Mouse (Mus musculus) urinary bladder, postnatal 14 days (tissue): Measurements from ENCODE around the gene Ndufv2.

Source experiments
- DNase-seq: peaks from one replicate; pipeline ENCODE4 v3.0.0; 2021; ENCODE audit warnings: low spot score

Gene Ndufv2

DNA sequence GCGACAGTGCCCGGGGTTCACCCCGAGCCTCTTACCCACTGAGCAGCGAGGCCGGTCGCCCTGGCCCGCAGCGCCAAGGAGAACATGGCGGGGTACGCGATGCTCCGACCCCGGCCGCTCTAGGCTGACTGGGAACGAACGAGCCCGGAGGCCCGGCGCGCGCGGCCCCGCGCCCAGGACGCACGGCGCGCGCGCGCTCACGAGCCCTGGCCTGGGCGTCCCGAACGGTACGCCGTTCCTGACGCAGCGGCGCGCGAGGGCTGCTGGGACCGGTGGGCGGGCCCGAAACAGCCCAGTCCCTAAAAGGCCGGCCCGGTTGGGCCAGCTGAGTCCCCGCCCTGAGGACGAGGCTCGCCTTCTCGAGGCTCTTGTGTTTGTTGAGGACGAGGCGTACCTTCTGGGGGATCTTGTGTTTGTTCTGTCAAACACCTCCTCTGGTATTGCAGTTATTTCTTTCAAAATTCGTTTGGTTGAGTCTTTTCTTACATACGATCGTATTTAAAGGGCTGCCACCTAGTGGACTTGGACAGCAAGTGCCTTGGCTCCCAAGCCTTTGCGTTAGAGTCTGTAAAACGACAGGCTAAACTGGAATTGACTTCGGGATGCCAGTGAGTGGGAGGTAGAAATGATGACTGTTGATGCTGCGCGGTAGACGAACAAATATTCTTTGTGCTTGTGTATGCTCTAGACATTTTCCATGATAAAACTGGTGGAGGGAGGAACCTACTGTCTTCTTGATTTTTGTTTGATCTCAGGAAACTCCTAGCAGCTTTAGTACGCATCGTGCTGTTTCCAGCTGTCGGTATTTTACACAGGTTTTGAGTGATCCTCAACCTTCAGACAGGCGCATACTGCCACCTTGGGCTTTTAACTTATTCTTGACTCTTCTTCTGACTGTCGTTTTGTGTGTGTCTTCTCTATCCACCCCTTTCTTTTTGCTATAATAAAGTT lies at the start of gene Ndufv2:
Ndufv2 (minus strand) TSS at position 180 of the 951 bp plus-strand sequence.
- DNase-seq = peak; percentile 93

- DNase-seq = no peak
These were observed 29.9 kb upstream of the Ndufv2 start for GRCm38 (mm10) chr17:66131212-66131611.

DNA sequence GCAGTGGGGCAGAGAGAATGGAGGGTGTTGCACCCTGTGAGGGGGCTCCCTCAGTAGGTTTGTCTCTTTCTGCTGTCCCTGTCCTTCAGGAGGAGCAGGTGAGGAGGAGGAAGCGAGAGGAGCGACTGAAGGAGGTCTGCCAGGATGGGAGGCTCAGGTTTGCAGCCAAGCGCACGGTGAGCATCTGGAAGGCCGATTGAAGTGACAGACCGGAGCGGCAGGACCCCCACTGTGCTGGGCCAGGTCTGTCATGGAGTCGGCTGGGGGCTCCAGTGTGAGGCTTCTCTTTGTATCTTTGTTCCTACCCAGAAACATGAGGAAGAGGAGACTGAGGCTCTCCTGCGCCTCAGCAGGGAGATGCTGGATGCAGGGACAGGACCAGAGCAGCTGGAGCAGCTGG lies 29.0 kb upstream of the Ndufv2 start:
- no peak for DNase-seq

GRCm38 (mm10) chr17:66125211-66125610 lies 23.9 kb upstream of the Ndufv2 start:
- no peak for DNase-seq

DNA sequence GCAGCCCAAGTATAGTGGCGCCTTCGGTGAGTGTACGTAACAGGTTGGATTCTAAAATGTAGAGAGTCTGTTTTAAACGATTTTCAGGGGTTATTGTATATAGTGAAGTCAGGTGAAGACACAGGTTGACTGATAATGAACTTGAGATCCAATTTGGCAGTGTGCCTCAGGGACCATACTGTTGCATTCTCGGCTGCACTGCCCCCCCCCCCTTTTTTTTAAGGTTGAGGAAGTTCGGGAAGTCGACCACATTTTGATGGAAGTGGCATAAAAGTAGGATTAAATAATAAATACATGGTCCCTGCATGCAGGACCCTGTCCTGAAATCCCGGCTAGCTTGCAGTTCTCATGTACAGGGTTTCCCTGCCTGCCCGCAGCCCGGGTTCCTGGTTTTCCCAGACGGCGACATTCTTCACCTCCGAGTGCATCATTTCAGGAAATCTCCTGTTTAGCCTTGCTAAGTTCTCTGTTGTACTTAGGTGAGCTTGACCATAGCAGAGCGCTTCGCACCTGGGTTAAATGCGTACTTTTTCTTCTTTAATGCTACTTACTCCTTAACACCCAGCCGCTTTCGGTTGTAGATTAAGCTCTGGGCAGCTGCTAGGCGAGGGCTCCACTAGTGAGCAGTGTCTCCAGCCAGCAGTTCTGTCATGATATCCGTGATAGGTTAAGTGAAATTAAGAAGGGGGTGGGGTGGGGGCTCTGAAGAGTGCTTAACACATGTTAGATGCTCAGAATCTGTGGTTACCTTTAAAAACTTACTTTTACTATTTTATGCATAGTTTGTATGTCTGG lies 22.7 kb upstream of the Ndufv2 start:
- DNase-seq = no peak

- DNase-seq = peak; percentile 95
These were observed 21.9 kb upstream of the Ndufv2 start, which contains the start of gene Ddx11 for GRCm38 (mm10) chr17:66123066-66123815. Gene Ddx11 (plus strand): TSS chr17:66123520.

GRCm38 (mm10) chr17:66120701-66121100 lies 19.3 kb upstream of the Ndufv2 start:
- no peak for DNase-seq

- no peak for DNase-seq
These were observed 17.6 kb upstream of the Ndufv2 start for GRCm38 (mm10) chr17:66118991-66119390.

- DNase-seq = no peak
These were observed 10.8 kb upstream of the Ndufv2 start for GRCm38 (mm10) chr17:66112166-66112565.

DNA sequence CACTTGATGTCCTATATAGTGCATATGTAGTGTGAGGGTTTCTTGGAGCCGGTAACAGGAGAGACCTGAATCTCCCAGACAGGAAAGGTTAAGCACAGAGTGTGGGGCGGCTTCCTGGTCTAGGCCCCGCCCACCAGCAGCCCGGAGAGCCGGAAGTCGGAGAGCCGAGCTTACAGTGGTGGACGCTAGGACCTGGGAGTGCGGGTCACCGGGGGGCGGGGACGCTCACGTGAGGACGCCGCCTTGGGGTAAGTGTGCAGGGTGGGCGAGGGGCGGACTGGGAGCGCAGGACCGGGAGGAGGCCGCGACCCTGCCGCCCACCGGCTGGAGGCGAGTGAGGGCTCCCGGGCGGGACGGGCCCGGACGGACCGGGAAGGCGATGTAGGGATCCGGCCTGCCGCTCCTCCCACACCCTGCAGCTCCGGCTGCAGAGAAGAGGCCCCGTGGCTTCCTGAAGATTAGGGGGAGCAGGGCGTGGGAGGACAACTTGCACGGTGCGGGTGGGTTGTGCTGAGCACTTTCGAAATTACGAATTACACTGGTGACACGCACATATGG lies 10.1 kb upstream of the Ndufv2 start, which contains the start of gene Washc1:
Washc1 (plus strand) TSS at position 144 of the 558 bp plus-strand sequence.
- peak; percentile 89 for DNase-seq

DNA sequence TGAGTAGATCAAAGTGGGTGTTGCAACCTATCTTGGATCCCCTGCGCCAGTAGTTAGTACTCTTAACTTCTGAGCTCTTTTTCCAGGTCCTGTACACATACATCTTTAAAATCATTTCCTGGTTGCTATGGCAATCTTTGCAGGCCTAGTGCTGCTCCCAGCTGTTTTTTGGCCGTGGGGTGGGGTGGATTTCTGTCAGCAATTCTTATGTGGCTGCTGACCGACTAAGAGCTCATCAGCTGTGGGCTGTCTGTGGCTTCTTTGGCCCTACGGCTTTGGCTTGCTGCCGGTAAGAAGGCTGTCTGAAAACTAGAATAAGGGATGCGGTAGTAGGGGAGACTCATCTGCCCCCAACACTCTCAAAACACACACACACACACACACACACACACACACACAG lies 9.4 kb upstream of the Ndufv2 start:
- peak; percentile 46 for DNase-seq

- no peak for DNase-seq
These were observed 6.8 kb upstream of the Ndufv2 start for GRCm38 (mm10) chr17:66108198-66108597.

- no peak for DNase-seq
These were observed 6.1 kb upstream of the Ndufv2 start for GRCm38 (mm10) chr17:66107466-66107865.

DNA sequence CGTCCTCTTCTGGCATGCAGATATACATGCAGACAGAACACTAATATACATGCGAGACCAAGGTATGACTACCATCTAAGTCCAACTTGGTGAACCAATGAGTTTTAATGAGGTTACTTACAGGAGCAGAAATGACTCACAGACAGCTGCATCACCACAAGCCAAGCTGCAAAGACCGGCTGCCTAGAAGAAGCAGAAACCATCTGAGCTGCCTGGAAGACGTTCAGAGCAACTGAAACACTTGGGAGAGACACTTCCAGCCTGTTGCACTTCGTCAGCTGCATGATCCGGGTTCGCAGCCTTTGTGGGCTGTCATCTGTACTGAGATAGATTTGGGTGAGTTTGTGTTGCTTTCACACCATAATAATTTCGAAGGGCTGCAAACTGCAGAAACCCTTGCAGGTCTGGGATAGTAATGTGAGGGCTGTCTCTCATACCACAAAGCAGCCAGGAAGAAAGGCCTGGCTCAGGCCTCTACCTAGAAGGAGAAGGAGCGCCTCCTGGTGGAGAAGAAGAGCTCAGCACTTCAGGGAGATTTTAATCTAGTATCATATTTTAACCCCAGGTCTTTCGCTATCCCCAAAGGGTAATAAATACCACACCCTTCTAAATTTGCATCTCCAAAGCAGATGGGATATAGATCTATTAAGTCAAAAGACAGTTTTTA lies 5.4 kb upstream of the Ndufv2 start:
- peak; percentile 76 for DNase-seq

- DNase-seq = no peak
These were observed 2.7 kb upstream of the Ndufv2 start for GRCm38 (mm10) chr17:66104076-66104475.

- no peak for DNase-seq
These were observed 586 bp downstream of the Ndufv2 start for GRCm38 (mm10) chr17:66100566-66101379.

DNA sequence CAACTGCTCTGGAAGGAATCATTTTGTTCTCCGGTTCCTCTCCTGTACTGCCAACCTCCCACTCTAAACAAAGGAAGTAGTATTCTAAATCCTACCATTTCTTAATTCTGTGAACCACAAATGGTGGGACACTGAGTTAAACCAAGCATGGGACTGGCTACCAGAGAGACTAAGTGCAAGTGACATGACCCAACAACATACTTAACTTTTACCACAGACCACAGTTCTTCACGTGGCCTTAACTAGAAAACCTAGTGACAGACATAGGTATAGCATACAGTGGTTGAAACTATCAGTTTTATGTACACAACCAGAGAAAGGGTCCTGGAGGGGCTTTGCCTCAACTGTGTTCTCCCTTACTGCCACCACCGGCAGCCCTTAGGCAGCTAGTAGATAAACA lies 8.7 kb downstream of the Ndufv2 start:
- DNase-seq = no peak

GRCm38 (mm10) chr17:66092065-66092464 lies 9.3 kb downstream of the Ndufv2 start:
- DNase-seq = no peak

DNA sequence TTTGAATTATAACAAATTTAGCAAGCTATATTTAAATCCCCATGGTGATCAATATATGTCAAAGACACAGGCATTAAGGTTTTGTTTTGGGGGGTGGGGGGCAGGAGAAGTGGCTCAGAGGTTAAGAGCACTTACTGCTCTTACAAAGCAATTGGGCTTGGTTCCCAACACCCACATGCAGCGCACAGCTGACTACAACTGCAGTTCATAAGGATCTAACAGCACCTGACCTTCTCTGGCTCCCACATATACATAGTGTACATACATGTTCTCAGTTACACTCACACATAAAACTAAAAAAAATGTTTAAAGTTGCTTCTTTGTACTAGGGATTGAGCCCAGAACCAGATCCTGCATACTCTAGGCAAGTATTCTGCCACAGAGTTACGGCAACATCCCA lies 10.0 kb downstream of the Ndufv2 start:
- DNase-seq = no peak

DNA sequence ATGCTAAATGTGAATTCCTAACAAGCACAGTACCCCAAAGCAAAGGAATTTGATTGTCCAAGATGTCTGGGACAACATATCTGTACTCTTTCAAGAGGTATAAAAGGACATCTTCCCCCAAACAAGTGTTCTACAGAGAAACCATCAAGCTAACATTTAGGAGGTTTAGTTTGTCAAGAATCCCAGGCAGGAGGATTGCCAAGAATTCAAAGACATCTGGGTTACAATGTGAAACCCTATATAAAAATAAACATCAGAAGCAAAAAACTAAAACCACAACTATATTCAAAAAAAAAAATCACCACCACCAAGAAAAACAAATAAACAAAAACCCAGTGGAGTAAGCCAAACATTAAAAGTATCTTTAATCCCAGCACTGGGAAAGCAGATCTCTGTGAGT lies 11.1 kb downstream of the Ndufv2 start:
- no peak for DNase-seq
